Mouse (Mus musculus) liver, adult (tissue): ENCODE measurements around the gene Eif4g3.

Source experiments
- GATA4 ChIP-seq: IDR thresholded peaks from 2 replicates; pipeline ENCODE4 v1.6.1; 2014; ENCODE audit warnings: mild to moderate bottlenecking, low read length; ENCODE audit not compliant: insufficient replicate concordance

Gene Eif4g3

DNA sequence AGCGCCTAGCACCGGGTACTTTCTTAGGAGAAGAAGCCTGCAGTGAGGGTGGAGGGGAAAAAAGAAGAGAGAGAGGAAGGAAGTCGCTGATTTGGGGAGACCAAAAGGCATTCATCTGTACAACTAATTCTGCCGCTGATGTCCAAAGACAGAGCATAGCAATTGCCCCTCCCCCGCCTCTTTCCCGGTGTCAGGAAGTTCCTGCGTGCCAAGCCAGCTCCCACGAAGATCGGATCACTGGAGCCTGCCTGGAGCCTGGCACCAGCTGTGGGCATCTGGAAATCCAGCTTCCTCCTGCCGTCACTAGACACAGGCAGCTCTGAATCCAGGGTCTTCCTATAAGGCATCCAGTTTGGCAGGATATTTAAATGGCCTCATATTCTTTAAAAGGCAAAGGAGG is 8.6 kb upstream of the Eif4g3 start:
- no peak for TF ChIP-seq GATA4

GRCm38 (mm10) chr4:137984746-137985145 is 8.1 kb upstream of the Eif4g3 start:
- no peak for TF ChIP-seq GATA4

DNA sequence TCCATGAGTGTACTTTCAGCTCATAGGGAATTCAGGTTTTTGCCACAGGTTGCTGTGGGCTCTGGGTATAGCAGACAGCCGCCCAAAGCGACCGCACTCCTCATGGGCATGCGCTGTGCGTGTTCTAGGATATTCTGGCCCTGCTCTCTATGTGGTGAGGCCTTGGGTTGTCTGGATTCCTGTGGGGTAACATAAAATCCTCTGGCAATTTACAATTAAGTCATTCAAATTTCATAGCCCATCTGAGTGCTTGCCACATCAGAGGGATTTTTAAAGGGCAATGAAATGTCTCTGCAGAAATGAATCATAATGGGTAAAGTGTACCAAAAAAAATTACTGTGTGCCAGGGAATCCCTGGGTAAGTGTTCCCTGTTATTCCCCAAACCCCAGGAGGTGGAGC is 3.4 kb upstream of the Eif4g3 start:
- no peak for TF ChIP-seq GATA4

DNA sequence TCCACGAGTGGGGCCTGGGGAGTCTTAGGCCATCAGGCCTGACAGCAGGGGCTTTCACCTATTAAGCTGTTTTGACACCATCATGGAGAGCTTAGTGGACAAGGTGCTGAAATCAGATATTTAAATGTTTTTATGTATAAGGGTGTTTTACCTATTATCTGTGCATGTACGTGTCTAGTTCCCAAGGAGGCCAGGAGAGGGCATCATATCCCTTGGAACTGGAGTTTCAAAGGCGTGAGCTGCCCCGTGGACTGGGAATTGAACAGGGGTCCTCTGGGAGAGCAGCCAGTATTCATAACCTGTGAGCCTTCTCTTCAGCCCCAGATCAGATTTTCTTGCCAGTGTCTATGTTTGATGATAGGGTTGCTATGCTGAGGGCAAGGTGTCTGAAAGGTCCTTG is 2.4 kb upstream of the Eif4g3 start:
- TF ChIP-seq GATA4, result no peak

DNA sequence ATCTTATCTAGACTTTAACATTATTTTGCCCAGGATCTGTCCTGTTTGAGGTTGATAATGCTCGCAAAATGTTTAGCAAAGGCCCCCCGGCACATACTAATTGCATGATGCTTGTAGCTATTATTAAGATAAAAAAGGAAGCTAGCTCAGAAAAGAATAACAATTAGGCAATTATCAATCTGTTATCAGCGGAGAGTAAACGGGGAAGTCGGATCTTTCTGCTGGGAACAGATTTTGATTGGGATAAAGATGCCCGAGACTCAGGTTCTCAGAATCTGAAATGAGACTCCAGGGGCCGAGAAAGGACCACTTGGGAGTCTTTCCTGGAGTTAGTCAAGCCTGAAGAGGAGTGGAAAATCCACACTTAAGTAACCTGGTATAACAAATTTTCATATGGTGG is 1.6 kb upstream of the Eif4g3 start:
- TF ChIP-seq GATA4, result no peak

DNA sequence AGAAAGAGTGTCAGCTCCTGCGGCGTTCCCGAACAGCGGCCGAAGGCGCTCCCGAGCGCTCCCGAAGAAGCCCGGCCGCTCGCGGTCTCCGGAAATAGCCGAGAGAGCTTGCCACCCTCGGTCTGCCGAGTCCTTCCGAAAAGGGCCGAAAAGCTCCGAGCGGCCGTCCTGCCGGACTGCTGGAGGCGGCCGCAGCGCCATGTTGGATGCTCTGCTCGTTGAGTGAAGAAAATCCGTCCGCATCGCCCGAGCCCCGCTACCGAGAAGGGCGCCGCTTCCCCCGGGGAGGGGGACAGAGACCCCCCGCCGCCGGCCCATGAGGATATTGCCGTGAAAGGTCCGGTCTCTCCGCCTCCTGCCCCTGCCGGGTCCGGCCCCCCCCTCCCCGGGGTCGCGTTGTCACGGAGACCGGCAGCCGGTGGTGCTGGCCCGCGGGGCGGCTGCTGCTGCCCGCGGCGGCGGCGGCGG is 503 bp downstream of the Eif4g3 start:
- no peak for TF ChIP-seq GATA4

DNA sequence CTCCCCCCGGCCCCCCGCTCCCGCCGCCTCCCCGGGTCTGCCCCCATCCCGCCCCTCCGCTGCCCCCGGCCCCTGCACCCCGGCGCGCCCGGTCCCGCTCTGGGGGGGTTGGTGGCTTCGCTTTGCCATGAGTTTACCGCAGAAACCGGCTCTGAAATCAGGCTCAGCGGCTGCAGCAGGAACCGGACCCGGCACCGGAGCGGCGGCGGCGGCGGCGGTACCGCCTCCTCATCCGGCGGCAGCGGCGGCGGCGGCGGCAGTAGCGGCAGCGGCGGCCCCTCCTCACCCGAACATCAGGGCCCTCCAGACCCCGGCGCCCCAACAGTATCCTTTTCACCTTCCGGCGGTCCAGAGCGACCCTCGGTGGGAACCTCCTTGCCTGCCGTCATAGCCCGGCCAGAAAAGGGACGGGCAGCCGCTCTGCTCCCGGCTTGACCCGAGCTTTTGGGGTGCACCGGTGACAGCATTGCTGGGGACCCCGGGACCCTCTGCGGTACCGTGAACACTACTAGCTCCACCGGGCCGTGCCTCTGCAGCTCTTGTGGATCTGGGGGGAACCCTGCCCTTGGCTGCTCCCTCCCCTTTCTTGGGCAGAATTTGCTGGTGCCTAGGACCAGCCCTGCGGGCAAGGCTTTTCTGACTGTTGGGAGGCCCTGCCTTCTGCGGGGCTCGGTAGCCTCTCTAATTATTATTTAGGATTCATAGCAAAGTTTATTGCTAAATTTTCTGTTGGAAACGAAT is 1.2 kb downstream of the Eif4g3 start:
- no peak for TF ChIP-seq GATA4

- TF ChIP-seq GATA4, result no peak
Observed at GRCm38 (mm10) chr4:137994562-137995336, 1.9 kb downstream of the Eif4g3 start.

DNA sequence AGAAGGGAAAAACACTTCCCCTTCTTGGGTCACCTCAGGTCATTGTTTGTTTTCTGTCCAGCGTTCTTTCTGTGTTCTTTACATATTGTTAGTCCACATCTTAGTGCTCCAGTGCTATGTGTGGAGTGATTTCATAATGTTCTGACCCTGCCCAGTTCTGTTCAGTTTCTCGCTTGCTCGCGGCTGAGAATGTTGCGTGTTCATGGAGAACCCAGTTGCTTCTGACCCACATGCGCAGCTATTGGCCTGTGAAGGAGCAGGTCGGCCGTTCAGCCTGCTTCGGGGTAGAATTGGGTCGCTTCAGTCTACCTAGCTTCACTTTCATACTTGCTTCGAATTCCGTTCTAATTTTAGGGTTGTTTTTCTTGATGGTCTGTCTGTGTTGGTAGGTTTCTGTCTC is 2.6 kb downstream of the Eif4g3 start:
- no peak for TF ChIP-seq GATA4

- TF ChIP-seq GATA4, result no peak
Observed at GRCm38 (mm10) chr4:137998232-137998631, 5.4 kb downstream of the Eif4g3 start.

- TF ChIP-seq GATA4, result no peak
Observed at GRCm38 (mm10) chr4:138000682-138001081, 7.9 kb downstream of the Eif4g3 start.

DNA sequence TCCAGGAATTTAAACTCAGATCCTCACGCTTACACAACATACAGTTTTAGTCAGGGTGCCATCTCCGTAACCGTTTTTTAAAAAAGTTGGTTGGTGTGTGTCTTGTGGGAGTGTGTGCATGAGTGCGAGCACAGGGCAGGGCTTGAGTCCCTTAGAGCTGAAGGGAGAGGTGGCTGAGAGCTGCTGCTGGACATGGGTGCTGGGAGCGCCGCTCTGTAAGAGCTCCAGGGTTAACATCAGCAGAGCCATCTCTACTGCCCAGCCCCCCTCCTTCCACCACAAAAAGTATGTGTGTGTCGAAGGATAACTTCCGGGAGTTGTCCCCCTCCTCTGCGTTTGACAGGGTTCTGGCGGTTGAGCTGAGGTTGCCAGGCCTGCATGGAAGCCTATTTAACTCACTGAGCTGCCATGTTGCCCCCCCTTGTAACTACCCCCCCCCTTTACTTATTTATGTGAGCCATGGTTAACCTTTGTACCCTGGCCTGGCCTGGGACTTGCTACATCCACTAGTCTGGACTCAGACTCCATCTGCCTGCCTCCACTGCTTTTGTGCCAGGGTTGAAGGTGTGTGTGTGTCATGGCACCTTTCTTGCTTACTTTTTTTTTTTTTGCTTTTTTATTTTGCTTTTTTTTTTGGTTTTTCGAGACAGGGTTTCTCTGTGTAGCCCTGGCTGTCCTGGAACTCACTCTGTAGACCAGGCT is 11.2 kb downstream of the Eif4g3 start:
- TF ChIP-seq GATA4, result no peak

DNA sequence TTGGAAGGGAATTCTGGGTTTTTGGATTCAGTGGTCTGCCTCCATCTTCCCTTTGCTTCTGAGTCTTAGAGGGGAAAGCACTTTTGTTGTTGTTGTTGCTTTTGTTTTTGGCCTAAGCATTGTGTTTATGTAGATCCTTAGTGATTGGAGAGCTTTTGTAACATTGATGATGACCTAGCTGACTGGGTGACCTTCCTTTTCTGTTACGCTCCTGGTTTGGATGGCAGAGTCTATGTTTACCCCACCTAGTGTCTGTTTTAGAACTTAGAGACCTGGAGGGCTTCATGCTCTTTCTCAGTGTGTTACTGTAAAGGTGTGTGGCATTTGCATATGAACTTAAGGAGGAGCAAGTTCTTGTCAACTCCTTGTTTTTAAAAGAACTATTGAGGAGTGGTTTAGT is 13.0 kb downstream of the Eif4g3 start:
- no peak for TF ChIP-seq GATA4

GRCm38 (mm10) chr4:138006951-138007613 is 14.3 kb downstream of the Eif4g3 start:
- TF ChIP-seq GATA4, result no peak

GRCm38 (mm10) chr4:138008646-138009045 is 15.8 kb downstream of the Eif4g3 start:
- TF ChIP-seq GATA4, result no peak
